Mouse (Mus musculus) megakaryocyte, embryonic 14.5 days (primary cell): ENCODE data around the gene Ppp1cb.

Source experiments
- FLI1 ChIP-seq: IDR thresholded peaks from 2 replicates; pipeline ENCODE4 v1.6.1; 2012; ENCODE audit warnings: low read length, inconsistent platforms, mixed read lengths
- GATA1 ChIP-seq: IDR thresholded peaks from 3 replicates; pipeline ENCODE4 v1.6.1; 2012; ENCODE audit warnings: mixed read lengths, low read length, inconsistent platforms, borderline replicate concordance

GRCm38 (mm10) chr5:32412186-32412950 lies 46.3 kb upstream of the Ppp1cb start:
- TF ChIP-seq GATA1 = no peak
- no peak for TF ChIP-seq FLI1
